Mouse (Mus musculus): ENCODE results near the gene Tmem62. TPM values are rescaled to one million over a fixed set of nuclear protein-coding genes. Genes with fewer than 3 reads are reported as not detected.
A peak's percentile ranks its signal among the peaks of the same experiment; 100 is the strongest.
"Not testable (repeated sequence)": the region's sequence is repeated elsewhere in the genome, so short reads cannot be mapped to it uniquely, and the experiment has no call there.

Gene Tmem62
- polyA plus RNA-seq, 1 experiment from 2014 or later, result 9.9 TPM

DNA sequence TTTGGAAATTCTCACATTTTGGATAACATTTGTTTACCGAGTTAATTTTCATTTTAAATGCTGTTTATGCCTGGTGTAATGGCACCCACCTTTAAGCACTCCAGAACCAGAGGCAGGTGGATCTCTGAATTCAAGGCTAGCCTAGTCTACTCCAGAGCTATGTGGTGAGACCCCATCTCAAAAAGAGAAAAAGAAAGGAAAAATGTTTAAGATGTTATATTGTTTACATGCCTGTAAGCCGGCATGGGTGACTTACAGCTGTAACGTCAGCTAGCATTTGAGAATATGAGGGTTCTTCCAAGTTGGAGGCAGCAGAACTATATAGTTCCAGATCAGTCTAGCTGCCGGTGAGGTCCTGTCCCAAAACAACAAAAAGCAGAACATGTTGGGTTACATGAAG is 5.1 kb upstream of the Tmem62 start:
- 78% methylated on average over 4 of the region's 4 CpGs for WGBS
- H3K4me3 ChIP-seq (ENCODE audit: low read depth, low read length), result no peak overlapping the region
- ATAC-seq (ENCODE audit: low FRiP score, low TSS enrichment), result no peak
- H3K27ac ChIP-seq (replicated peaks), result no peak overlapping the region
- H3K9ac ChIP-seq (ENCODE audit: low read length), result no peak overlapping the region
- DNase-seq (ENCODE audit: low spot score), result no peak
- H3K36me3 ChIP-seq (ENCODE audit: control insufficient read depth, insufficient read depth, low read length), result no peaks in the 10 kb centered on the region
- TF ChIP-seq EP300 (optimal IDR thresholded peaks at IDR 0.05) (no peak), CTCF (IDR thresholded peaks at IDR 0.05; ENCODE audit: low read depth) (no peak)
- H3K4me1 ChIP-seq (replicated peaks; ENCODE audit: control insufficient read depth, insufficient read depth), result no peaks in the 10 kb centered on the region
- H3K27me3 ChIP-seq (ENCODE audit: control insufficient read depth, insufficient read depth, low read length), result no peaks in the 10 kb centered on the region
- no peaks in the 10 kb centered on the region for H3K9me3 ChIP-seq (ENCODE audit: control insufficient read depth, low read length)
- H3K4me2 ChIP-seq (replicated peaks; ENCODE audit: low read depth), result no peak overlapping the region

DNA sequence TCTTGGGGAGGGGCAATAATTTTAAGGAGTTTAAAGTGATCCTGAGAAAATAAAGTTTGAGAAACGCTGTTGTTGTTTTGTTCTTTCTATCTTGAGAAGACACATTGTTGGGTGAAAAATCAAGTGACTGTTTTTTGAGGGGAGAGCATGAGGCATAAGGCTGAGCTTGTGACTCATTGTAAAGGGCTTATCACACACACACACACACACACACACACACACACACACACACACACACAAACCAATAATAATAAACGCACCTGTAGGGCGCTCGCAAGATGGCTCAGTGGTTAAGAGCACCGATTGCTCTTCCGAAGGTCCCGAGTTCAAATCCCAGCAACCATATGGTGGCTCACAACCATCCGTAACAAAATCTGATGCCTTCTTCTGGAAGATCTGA is 4.6 kb upstream of the Tmem62 start:
- H3K9ac ChIP-seq (ENCODE audit: low read length); H3K4me3 ChIP-seq (ENCODE audit: low read depth, low read length); H3K27me3 ChIP-seq (ENCODE audit: control insufficient read depth, insufficient read depth, low read length); H3K36me3 ChIP-seq (ENCODE audit: control insufficient read depth, insufficient read depth, low read length); DNase-seq (ENCODE audit: low spot score); H3K9me3 ChIP-seq (ENCODE audit: control insufficient read depth, low read length); H3K4me2 ChIP-seq (replicated peaks; ENCODE audit: low read depth); H3K4me1 ChIP-seq (replicated peaks; ENCODE audit: control insufficient read depth, insufficient read depth); ATAC-seq (ENCODE audit: low FRiP score, low TSS enrichment); H3K27ac ChIP-seq (replicated peaks): not testable (repeated sequence)
- WGBS, result 95% methylated on average over 8 of the region's 8 CpGs

DNA sequence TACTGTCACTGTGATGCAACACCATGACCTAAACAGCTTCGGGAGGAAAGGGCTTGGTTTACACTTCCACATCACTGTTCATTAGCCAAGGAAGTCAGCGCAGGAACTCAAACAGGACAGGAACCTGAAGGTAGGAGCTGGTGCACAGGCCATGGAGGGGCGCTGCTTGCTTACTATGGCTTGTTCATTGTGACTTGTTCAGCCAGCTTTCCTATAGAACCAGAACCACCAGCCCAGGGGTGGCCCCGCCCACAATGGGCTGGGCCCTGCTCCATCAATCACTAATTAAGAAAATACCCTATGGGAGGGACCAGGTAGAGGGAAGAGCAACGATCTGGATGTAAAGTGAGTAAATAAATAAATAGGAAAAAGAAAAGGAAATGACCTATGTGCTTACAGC is 3.9 kb upstream of the Tmem62 start:
- H3K9ac ChIP-seq (ENCODE audit: low read length), result no peak overlapping the region
- no peaks in the 10 kb centered on the region for H3K9me3 ChIP-seq (ENCODE audit: control insufficient read depth, low read length)
- H3K27ac ChIP-seq (replicated peaks), result no peak overlapping the region
- no peaks in the 10 kb centered on the region for H3K27me3 ChIP-seq (ENCODE audit: control insufficient read depth, insufficient read depth, low read length)
- peak; percentile 51 for TF ChIP-seq CTCF (IDR thresholded peaks at IDR 0.05; ENCODE audit: low read depth)
- TF ChIP-seq EP300 (optimal IDR thresholded peaks at IDR 0.05), result no peak
- H3K36me3 ChIP-seq (ENCODE audit: control insufficient read depth, insufficient read depth, low read length), result no peaks in the 10 kb centered on the region
- 21% methylated on average over 5 of the region's 5 CpGs for WGBS
- DNase-seq (ENCODE audit: low spot score) (peak; percentile 45), ATAC-seq (ENCODE audit: low FRiP score, low TSS enrichment) (no peak)
- H3K4me2 ChIP-seq (replicated peaks; ENCODE audit: low read depth), result no peak overlapping the region
- no peak overlapping the region for H3K4me3 ChIP-seq (ENCODE audit: low read depth, low read length)
- H3K4me1 ChIP-seq (replicated peaks; ENCODE audit: control insufficient read depth, insufficient read depth), result no peaks in the 10 kb centered on the region

DNA sequence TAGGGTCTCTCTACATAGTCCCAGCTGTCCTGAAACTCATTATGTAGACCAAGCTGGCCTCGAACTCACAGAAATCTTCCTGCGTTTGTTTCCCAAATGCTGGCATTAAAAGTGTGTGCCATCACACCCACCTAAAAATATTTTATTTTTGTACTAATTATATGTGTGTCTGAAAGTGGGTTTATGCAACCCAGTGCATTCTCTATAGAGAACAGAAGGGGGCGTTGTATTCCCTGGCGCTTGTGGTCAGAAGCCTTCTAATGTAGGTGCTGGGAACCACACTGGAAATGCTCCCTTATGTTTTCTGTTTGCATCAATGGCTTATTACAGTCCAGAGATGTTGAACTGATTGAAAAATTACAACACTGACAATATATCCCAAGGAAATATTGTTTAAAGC is 509 bp upstream of the Tmem62 start:
- TF ChIP-seq EP300 (optimal IDR thresholded peaks at IDR 0.05) (no peak), CTCF (IDR thresholded peaks at IDR 0.05; ENCODE audit: low read depth) (peak; percentile 57)
- no peaks in the 10 kb centered on the region for H3K9me3 ChIP-seq (ENCODE audit: control insufficient read depth, low read length)
- H3K4me1 ChIP-seq (replicated peaks; ENCODE audit: control insufficient read depth, insufficient read depth), result no peaks in the 10 kb centered on the region
- 54% methylated on average over 4 of the region's 4 CpGs for WGBS
- no peak overlapping the region for H3K4me3 ChIP-seq (ENCODE audit: low read depth, low read length)
- DNase-seq (ENCODE audit: low spot score) (no peak), ATAC-seq (ENCODE audit: low FRiP score, low TSS enrichment) (no peak)
- H3K27me3 ChIP-seq (ENCODE audit: control insufficient read depth, insufficient read depth, low read length), result no peaks in the 10 kb centered on the region
- no peak overlapping the region for H3K9ac ChIP-seq (ENCODE audit: low read length)
- H3K27ac ChIP-seq (replicated peaks), result no peak overlapping the region
- no peaks in the 10 kb centered on the region for H3K36me3 ChIP-seq (ENCODE audit: control insufficient read depth, insufficient read depth, low read length)
- H3K4me2 ChIP-seq (replicated peaks; ENCODE audit: low read depth), result no peak overlapping the region; the same call in 1 of the 2 replicates

DNA sequence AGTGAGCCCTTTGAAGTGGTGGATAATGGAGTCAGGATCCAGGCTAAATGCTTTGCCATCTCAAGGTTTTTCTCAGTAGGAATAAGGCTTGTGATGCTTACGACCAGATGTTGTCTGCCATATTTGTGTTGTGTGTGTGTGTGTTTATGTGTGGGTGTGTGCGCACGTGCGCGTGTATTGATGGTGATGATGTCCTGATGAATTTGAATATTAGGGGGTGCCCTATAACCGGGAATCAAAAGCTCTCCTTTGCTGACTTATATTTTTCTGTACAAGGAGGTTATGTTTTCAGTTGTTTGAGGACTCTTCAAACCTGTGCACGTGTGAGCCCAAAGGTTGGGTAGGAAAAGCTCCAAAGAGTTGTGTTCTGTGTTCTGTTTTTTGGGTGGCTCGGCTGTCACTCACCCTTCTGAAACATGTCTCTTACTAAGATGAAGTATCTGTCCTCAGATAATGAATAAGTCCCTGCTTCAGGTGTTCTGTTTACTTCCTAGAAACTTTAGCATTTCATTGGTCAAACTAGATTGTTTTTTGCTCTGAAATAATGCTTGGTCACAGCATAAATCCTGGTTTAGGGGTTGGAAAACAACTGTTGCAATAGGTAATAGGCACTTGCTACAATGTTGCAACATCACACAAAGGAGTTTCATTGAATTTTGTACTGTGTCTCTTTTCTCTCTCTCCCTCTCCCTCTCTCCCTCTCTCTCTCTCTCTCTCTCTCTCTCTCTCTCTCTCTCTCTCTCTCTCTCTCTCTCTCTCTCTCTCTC is 1.3 kb downstream of the Tmem62 start:
- Histone ChIP-seq H3K9ac (ENCODE audit: low read length) (no peak overlapping the region), H3K9me3 (ENCODE audit: control insufficient read depth, low read length) (no peaks in the 10 kb centered on the region), H3K27me3 (ENCODE audit: control insufficient read depth, insufficient read depth, low read length) (no peaks in the 10 kb centered on the region), H3K4me2 (replicated peaks; ENCODE audit: low read depth) (peak overlapping the region; percentile 94), H3K27ac (replicated peaks) (peak overlapping the region; percentile 93; the same call in 1 of the 2 replicates), H3K36me3 (ENCODE audit: control insufficient read depth, insufficient read depth, low read length) (no peaks in the 10 kb centered on the region), H3K4me1 (replicated peaks; ENCODE audit: control insufficient read depth, insufficient read depth) (no peaks in the 10 kb centered on the region), H3K4me3 (ENCODE audit: low read depth, low read length) (peak overlapping the region; percentile 71)
- no peak for DNase-seq (ENCODE audit: low spot score)
- no peak for ATAC-seq (ENCODE audit: low FRiP score, low TSS enrichment)
- TF ChIP-seq EP300 (optimal IDR thresholded peaks at IDR 0.05) (no peak), CTCF (IDR thresholded peaks at IDR 0.05; ENCODE audit: low read depth) (no peak)
- 86% methylated on average over 8 of the region's 8 CpGs for WGBS

DNA sequence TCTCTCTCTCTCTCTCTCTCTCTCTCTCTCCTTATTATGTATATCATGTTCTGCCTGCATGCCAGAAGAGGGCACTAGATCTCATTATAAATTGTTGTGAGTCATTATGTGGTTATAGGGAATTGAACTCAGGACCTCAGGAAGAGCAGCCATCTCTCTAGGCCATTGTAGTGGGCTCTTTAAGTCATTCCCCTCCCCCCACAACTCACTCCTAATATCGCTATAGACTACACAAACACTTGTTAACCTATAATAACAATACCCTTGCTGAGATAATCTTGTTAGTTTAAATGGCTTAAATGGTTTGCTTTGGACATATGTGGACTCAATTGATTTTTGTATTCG is 1.8 kb downstream of the Tmem62 start:
- Histone ChIP-seq H3K9me3 (ENCODE audit: control insufficient read depth, low read length) (no peaks in the 10 kb centered on the region), H3K4me1 (replicated peaks; ENCODE audit: control insufficient read depth, insufficient read depth) (no peaks in the 10 kb centered on the region), H3K27me3 (ENCODE audit: control insufficient read depth, insufficient read depth, low read length) (no peaks in the 10 kb centered on the region), H3K4me2 (replicated peaks; ENCODE audit: low read depth) (no peak overlapping the region), H3K27ac (replicated peaks) (no peak overlapping the region), H3K4me3 (ENCODE audit: low read depth, low read length) (no peak overlapping the region), H3K36me3 (ENCODE audit: control insufficient read depth, insufficient read depth, low read length) (no peaks in the 10 kb centered on the region), H3K9ac (ENCODE audit: low read length) (no peak overlapping the region)
- TF ChIP-seq CTCF (IDR thresholded peaks at IDR 0.05; ENCODE audit: low read depth) (peak; percentile 50), EP300 (optimal IDR thresholded peaks at IDR 0.05) (no peak)
- DNase-seq (ENCODE audit: low spot score) (no peak), ATAC-seq (ENCODE audit: low FRiP score, low TSS enrichment) (no peak)
- WGBS, result 32% methylated on average over 2 of the region's 2 CpGs
